Mouse (Mus musculus) kidney, postnatal 14 days (tissue): ENCODE results near the gene Grem1.
A peak's percentile ranks its signal among the peaks of the same experiment; 100 is the strongest.

ENCODE experiments used
- DNase-seq: peaks from one replicate; pipeline ENCODE4 v3.0.0; 2022; ENCODE audit warnings: mixed read lengths

Gene Grem1

GRCm38 (mm10) chr2:113758311-113759161 lies at the start of gene Grem1:
Grem1 (minus strand) TSS chr2:113758646.
- DNase-seq: peak; percentile 6

DNA sequence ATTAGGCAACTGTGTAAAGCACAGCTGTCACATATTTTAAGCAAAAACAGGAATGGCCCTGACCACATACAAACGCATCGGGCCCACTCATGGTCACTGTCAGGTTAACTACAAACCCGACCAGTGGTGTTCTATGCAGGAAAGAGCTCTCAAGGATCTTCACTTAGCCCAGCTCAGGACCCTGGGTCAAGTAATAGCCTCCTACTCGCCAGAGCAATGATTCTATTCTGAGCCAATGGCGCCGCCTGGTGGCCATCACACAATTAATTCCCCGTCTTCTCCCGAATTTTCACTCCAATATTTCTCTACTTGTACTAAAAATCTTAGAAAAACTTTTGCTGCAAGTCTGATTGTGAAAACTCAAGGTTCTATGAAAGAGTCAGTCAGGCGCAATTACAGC lies 49.2 kb upstream of the Grem1 start:
- peak; percentile 65 for DNase-seq

DNA sequence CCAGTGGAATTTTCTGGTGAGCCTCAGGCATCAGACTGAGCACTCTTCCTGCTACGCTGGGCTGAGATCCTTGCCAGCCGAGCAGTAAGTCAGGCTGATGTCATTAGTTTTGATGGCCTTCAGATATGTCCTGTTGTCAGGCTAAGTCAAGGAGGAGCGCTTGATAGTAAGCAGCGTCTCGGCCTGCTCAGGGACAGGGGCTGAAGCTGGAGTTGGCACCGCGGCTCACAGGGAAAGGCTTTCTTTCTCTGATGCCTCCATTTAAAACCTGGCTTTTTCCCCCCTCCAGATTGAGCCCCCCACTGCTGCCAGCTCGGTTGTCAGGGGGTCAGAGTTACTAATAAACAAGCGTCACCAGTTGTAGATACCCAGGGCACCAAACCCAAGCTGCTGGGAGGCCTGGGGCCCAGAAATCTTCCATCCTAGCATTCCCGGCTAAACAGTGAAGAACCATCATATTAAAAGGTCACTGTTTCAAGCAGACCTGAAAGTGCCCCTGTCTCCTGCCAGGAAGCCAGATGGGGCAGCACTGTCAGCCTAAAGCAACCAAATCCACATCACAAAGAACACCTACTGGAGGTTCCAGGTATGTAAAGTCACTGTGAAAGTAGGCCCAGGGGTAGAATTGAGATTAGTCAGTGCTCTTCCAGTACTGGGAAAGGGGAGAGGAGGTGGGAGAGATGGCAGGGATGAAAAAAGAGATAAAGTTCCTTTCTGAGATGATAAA lies 48.6 kb upstream of the Grem1 start:
- DNase-seq: no peak

GRCm38 (mm10) chr2:113805765-113806164 lies 47.3 kb upstream of the Grem1 start:
- no peak for DNase-seq

- no peak for DNase-seq
Observed at GRCm38 (mm10) chr2:113803753-113804152, 45.3 kb upstream of the Grem1 start.

- no peak for DNase-seq
Observed at GRCm38 (mm10) chr2:113800846-113801245, 42.4 kb upstream of the Grem1 start.

- DNase-seq: no peak
Observed at GRCm38 (mm10) chr2:113798605-113799004, 40.2 kb upstream of the Grem1 start.

- no peak for DNase-seq
Observed at GRCm38 (mm10) chr2:113795186-113795585, 36.7 kb upstream of the Grem1 start.

DNA sequence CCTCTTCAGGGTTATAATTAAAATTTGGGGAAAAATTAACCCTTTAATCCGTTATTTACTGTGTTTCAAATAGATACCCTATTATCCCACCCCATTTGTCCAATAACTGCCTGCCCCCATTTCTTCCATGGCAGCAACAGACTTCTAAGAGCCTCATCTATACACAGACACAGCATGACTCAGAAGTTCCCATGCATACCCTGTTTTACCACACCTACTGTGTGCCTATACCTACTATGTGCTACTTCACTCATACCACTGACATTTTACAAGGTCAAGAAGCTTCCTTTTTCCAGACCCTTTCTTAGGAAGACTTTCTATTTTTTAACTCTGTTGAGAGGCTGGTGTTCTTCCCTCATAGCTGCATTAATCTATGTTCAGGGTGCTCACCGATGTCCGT lies 35.1 kb upstream of the Grem1 start:
- DNase-seq: no peak

- DNase-seq: no peak
Observed at GRCm38 (mm10) chr2:113788821-113789387, 30.5 kb upstream of the Grem1 start.

GRCm38 (mm10) chr2:113787882-113788281 lies 29.4 kb upstream of the Grem1 start:
- no peak for DNase-seq

DNA sequence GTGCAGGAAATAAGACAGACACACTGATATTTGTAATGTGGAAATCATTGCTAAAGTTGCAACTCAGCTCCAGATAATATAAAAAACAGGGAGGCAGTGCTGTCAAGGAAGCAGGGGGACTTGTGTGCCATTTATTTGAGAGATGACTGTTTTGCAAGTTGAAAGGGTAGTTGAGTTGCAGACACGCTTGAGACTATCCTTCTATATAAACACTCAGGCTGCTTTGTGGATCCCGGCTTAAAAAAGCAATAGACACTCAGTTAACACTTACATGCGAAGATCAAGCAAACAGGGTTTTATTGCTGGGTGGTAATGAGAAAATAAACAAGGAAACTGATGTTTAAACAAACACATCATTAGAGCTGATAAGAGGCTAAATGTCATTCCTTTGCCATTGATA lies 26.4 kb upstream of the Grem1 start:
- no peak for DNase-seq

GRCm38 (mm10) chr2:113781521-113781920 lies 23.1 kb upstream of the Grem1 start:
- DNase-seq: no peak

DNA sequence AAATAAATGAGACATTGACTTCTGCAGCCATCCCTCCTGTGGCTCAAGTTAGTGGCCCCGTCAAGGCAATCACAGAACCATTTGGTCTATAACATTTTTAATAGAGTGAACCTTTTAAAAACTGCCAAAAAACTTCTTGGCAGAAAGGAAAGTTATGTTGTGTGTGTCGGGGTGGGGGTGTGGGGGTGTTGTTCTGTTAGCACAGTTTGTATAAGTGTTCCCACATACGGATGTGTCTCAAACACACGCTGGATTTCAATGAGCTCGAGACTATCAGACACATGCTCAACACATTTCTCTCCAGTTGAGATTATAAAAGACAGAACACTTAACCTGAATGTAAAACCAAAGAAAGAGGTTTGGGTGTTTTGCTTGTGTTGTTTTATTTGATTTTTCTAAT lies 22.7 kb upstream of the Grem1 start:
- no peak for DNase-seq

GRCm38 (mm10) chr2:113779336-113779735 lies 20.9 kb upstream of the Grem1 start:
- no peak for DNase-seq

- DNase-seq: no peak
Observed at GRCm38 (mm10) chr2:113778036-113778435, 19.6 kb upstream of the Grem1 start.

DNA sequence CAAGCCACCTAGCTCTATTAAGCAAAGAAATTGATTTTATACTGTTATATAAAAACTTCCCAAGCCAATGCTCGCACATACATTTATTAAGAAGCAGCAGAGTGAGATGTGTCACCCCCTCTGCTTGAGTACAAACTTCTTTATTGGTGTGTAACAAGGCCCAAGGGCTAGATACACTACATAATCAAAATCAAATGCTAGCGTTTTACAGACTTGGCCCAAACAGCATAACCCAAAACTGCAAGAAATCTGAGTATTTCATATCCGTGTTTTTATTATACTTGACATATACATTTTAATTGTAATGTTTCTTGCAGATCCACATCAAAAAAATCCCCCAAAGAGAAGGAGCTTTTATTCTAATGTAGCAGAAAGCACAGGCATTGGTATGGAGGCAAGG lies 17.9 kb upstream of the Grem1 start:
- DNase-seq: no peak

- DNase-seq: peak; percentile 9
Observed at GRCm38 (mm10) chr2:113774150-113774805, 15.8 kb upstream of the Grem1 start.

GRCm38 (mm10) chr2:113768541-113769303 lies 10.3 kb upstream of the Grem1 start:
- DNase-seq: no peak

DNA sequence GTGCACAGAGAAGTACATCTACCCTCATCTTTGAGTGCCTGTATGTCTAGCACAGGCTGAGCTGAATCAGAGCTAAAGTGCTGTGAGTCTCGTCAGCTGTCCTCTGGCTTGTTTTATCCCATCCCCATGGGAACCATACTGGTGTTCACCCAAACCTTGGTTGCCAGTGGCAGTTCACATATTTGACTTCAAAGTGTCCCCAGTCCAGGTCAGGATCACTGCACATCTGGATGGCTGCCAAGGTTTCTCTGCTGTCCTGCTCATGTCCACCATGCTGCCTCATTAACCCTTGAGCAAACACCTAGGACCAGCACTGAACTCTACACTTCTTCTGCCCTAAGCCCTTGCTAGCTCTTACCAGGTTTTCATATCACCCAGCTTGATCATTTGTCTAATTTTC lies 7.4 kb upstream of the Grem1 start:
- peak; percentile 53 for DNase-seq

- DNase-seq: no peak
Observed at GRCm38 (mm10) chr2:113764968-113765367, 6.5 kb upstream of the Grem1 start.

GRCm38 (mm10) chr2:113757525-113758310 lies 728 bp downstream of the Grem1 start:
- DNase-seq: peak; percentile 9
